Mouse (Mus musculus) lung, embryonic 16.5 days (tissue): ENCODE data around the gene Cpa2. TPM values are rescaled to one million over a fixed set of nuclear protein-coding genes. Genes with fewer than 3 reads are reported as not detected.

Source experiments
- ATAC-seq: fragments of 200-750 bp; cut with Nextera tagmentation; 2 replicates; pipeline ENCODE4 v1.8.0; 2017; ENCODE audit warnings: low read depth, mild to moderate bottlenecking, moderate library complexity
- H3K27ac ChIP-seq: fragments of 300-500 bp; sonication (generic); 2 replicates; pipeline ENCODE4 v1.5.1; 2014; ENCODE audit warnings: mild to moderate bottlenecking, control low read depth, low read length
- H3K27me3 ChIP-seq: fragments of 300-500 bp; sonication (generic); 2 replicates; pipeline ENCODE4 v1.6.1; 2014; ENCODE audit warnings: low read depth, low read length, mixed read lengths; ENCODE audit not compliant: control insufficient read depth, insufficient read depth
- H3K36me3 ChIP-seq: fragments of 300-500 bp; sonication (generic); 2 replicates; pipeline ENCODE4 v1.6.1; 2014; ENCODE audit warnings: low read length; ENCODE audit not compliant: control insufficient read depth, insufficient read depth
- H3K4me1 ChIP-seq: fragments of 300-500 bp; sonication (generic); replicated peaks from 2 replicates; pipeline ENCODE4 v1.6.1; 2014; ENCODE audit warnings: low read length, mixed read lengths; ENCODE audit not compliant: control insufficient read depth, insufficient read depth
- H3K4me2 ChIP-seq: fragments of 300-500 bp; sonication (generic); 2 replicates; pipeline ENCODE4 v1.6.1; 2014; ENCODE audit warnings: low read depth, low read length, control low read depth
- H3K4me3 ChIP-seq: fragments of 300-500 bp; sonication (generic); 2 replicates; pipeline ENCODE4 v1.5.1; 2014; ENCODE audit warnings: mild to moderate bottlenecking, low read length, control low read depth
- H3K9ac ChIP-seq: fragments of 300-500 bp; sonication (generic); 2 replicates; pipeline ENCODE4 v1.6.1; 2014; ENCODE audit warnings: low read length, control low read depth
- H3K9me3 ChIP-seq: fragments of 300-500 bp; sonication (generic); 2 replicates; pipeline ENCODE4 v1.6.1; 2016; ENCODE audit warnings: low read length; ENCODE audit not compliant: control insufficient read depth
- WGBS: fragments of 180-500 bp; shearing (Covaris S2); extraction: QIAGEN DNeasy Blood & Tissue Kit; methylation state at CpG from one replicate; pipeline ENCODE4 v1.1.7; 2014; 5-methylcytosine and 5-hydroxymethylcytosine counted together
- polyA plus RNA-seq: library from polyadenylated mRNA; unstranded; fragments of >200 nt; fragmentation: Nextera tagmentation; extraction: Ambion mirVana; gene quantifications from 2 replicates; pipeline ENCODE4 v1.2.1, GENCODE M21; 2015

Gene Cpa2
- polyA plus RNA-seq, 1 experiment from 2014 or later = 6.0 TPM

DNA sequence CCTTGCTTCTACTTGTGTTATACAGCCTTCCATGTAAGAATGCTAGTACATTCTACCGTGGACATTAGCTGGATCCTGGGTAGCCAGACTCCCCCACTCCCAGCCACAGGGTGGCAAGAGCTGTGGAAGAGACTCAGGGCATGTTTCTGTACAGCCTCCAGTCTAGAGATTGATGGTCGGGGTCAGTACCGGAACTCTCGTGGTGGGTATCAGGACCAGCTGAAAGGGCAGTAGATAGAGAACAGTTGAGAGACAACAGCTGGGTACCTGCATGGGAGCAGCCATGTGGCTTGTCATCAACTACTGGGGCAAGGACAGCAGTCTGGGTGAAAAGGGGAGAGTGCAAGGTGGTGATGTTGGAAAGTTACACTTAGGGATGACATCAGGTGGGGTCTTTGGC, 63.7 kb downstream of the Cpa2 start:
- ATAC-seq = no peak
- Histone ChIP-seq H3K4me2 (no peak overlapping the region), H3K27ac (no peak overlapping the region), H3K9me3 (no peaks in the 10 kb centered on the region), H3K4me3 (no peak overlapping the region), H3K9ac (no peak overlapping the region), H3K4me1 (no peaks in the 10 kb centered on the region), H3K36me3 (no peaks in the 10 kb centered on the region), H3K27me3 (no peaks in the 10 kb centered on the region)
- WGBS = 80% methylated on average over 4 of the region's 4 CpGs

DNA sequence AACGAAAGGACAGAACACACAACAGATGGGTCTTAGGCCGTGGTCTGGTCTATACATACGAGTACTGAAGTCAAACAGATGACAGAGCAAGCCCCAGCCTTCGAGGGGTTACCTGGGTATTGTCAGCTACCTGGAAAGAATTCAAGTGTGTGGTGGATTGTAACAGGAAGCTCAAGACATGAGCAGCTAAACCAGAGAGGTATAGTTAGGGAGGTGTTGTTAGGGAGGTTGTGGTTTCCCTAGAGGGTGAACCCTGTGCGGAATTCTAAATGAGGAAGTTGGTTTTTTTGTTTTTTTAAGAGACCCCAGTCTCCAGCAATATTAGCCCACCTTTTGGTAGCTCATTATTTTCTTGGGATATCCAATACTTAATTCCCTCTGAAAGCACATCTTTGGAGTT, 64.3 kb downstream of the Cpa2 start:
- Histone ChIP-seq H3K4me3 (no peak overlapping the region), H3K4me2 (no peak overlapping the region), H3K9ac (no peak overlapping the region), H3K36me3 (no peaks in the 10 kb centered on the region), H3K27me3 (no peaks in the 10 kb centered on the region), H3K27ac (no peak overlapping the region), H3K4me1 (no peaks in the 10 kb centered on the region), H3K9me3 (no peaks in the 10 kb centered on the region)
- ATAC-seq = no peak
- 73% methylated on average over 5 of the region's 5 CpGs for WGBS

DNA sequence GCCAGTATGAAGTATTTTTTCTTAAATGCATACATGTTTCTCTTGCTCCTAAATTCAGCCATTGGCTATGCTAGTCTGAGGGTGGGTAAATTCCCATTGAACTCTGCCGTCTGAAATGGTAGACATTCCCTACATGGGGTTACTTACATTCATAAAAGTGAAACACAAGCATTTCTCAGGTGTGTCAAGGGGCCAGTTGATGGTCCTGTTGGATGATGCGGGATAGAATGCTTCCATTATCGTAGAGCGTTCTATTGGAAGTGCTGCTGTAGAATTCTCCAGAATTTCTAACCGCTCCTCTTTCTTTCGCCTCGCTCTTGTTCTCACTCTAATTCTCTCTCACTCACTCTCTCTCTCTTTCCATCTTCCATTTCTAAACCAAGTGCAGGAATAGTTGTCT, 69.3 kb downstream of the Cpa2 start, which contains the start of gene Cpa5:
TSS of gene Cpa5 (plus strand) at position 301 of the 400 bp plus-strand sequence.
- no peaks in the 10 kb centered on the region for H3K36me3 ChIP-seq
- ATAC-seq = no peak
- no peaks in the 10 kb centered on the region for H3K9me3 ChIP-seq
- H3K9ac ChIP-seq = no peak within 1 kb of the TSS
- H3K4me3 ChIP-seq = no peak within 1 kb of the TSS
- no peak within 1 kb of the TSS for H3K4me2 ChIP-seq
- WGBS = 97% methylated on average over 7 of the region's 7 CpGs
- H3K27me3 ChIP-seq = no peaks in the 10 kb centered on the region
- H3K27ac ChIP-seq = no peak within 1 kb of the TSS
- no peaks in the 10 kb centered on the region for H3K4me1 ChIP-seq

DNA sequence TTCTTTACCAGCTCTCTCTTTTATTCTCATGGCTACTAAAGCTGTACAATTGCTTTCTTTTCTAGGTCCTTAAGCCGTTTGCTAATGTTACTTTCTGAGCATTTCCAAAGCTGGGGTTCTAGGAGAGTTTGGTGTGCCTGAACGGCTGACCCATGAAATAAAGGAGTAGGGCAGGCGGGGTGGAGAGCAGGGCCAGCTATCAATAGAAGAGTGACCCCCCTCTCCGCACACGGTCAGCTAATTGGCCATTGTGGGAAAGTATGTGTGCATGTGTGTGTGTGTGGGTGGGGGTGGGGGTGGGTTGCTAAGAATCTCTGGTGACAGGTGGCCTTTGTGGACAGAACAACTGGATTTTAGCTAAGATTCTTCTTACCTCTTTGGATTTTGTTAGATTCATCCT, 69.8 kb downstream of the Cpa2 start:
- WGBS = 72% methylated on average over 5 of the region's 5 CpGs
- Histone ChIP-seq H3K9ac (no peak overlapping the region), H3K9me3 (no peaks in the 10 kb centered on the region), H3K27ac (no peak overlapping the region), H3K36me3 (no peaks in the 10 kb centered on the region), H3K4me3 (no peak overlapping the region), H3K27me3 (no peaks in the 10 kb centered on the region), H3K4me1 (peaks cover 2% of the 10 kb centered on the region), H3K4me2 (no peak overlapping the region)
- no peak for ATAC-seq

Other genes with a start within 250 kb of the Cpa2 start
- 40.6 and 42.5 TPM in 2 replicates for gene Ube2h, start 237.0 kb upstream of the Cpa2 start, polyA plus RNA-seq
- 53.5 and 56.3 TPM in 2 replicates for gene Zc3hc1, start 150.6 kb upstream of the Cpa2 start, polyA plus RNA-seq
- 19.3 and 22.6 TPM in 2 replicates for gene Klhdc10, start 139.7 kb upstream of the Cpa2 start, polyA plus RNA-seq
- 33.9 and 38.5 TPM in 2 replicates for gene Tmem209, start 31.8 kb upstream of the Cpa2 start, polyA plus RNA-seq
- 0.19 TPM in 1 of 2 replicates, not detected in the other for gene Ssmem1, start 31.7 kb upstream of the Cpa2 start, polyA plus RNA-seq
- gene Cpa4, start 26.8 kb downstream of the Cpa2 start, polyA plus RNA-seq = 0.08 TPM in 2 replicates
- gene Cpa5, start 69.4 kb downstream of the Cpa2 start, polyA plus RNA-seq = 0.33 TPM in 1 of 2 replicates, not detected in the other
- gene Cpa1, start 97.6 kb downstream of the Cpa2 start, polyA plus RNA-seq = 5.4 and 5.7 TPM in 2 replicates
- 15.6 and 16.0 TPM in 2 replicates for gene Cep41, start 152.2 kb downstream of the Cpa2 start, polyA plus RNA-seq
- gene Mest, start 182.0 kb downstream of the Cpa2 start, polyA plus RNA-seq = 1,483 and 1,593 TPM in 2 replicates